Mouse (Mus musculus): ENCODE measurements around the gene Zfp683. TPM values are rescaled to one million over a fixed set of nuclear protein-coding genes. Genes with fewer than 3 reads are reported as not detected.

Zfp683 gene
- not detected in 2 replicates for polyA plus RNA-seq (2012; rRNA removed)

GRCm38 (mm10) chr4:134053538-134053937 lies at the start of gene Zfp683:
TSS of gene Zfp683 (plus strand) at chr4:134053838.
- no peak for TF ChIP-seq CTCF (IDR thresholded peaks at IDR 0.05; ENCODE audit: extremely low read depth, insufficient read depth, low read length)
- no peak for TF ChIP-seq POLR2A (IDR thresholded peaks at IDR 0.05; ENCODE audit: extremely low read depth, insufficient read depth, low read length)
- Histone ChIP-seq H3K4me3 (ENCODE audit: insufficient read depth, low read length) (no peak within 1 kb of the TSS), H3K27ac (ENCODE audit: insufficient read depth, low read length) (no peak within 1 kb of the TSS), H3K4me1 (ENCODE audit: control insufficient read depth, insufficient read depth, low read length) (no peaks in the 10 kb centered on the region)

- H3K4me1 ChIP-seq (ENCODE audit: control insufficient read depth, insufficient read depth, low read length) = no peaks in the 10 kb centered on the region
- TF ChIP-seq CTCF (IDR thresholded peaks at IDR 0.05; ENCODE audit: extremely low read depth, insufficient read depth, low read length) = no peak
- no peak overlapping the region for H3K27ac ChIP-seq (ENCODE audit: insufficient read depth, low read length)
- H3K4me3 ChIP-seq (ENCODE audit: insufficient read depth, low read length) = no peak overlapping the region
Measured at GRCm38 (mm10) chr4:134005581-134006358, 47.9 kb upstream of the Zfp683 start.

- H3K27ac ChIP-seq (ENCODE audit: insufficient read depth, low read length) = no peak overlapping the region
- no peak overlapping the region for H3K4me3 ChIP-seq (ENCODE audit: insufficient read depth, low read length)
- TF ChIP-seq POLR2A (IDR thresholded peaks at IDR 0.05; ENCODE audit: extremely low read depth, insufficient read depth, low read length) (no peak), CTCF (IDR thresholded peaks at IDR 0.05; ENCODE audit: extremely low read depth, insufficient read depth, low read length) (no peak)
- no peaks in the 10 kb centered on the region for H3K4me1 ChIP-seq (ENCODE audit: control insufficient read depth, insufficient read depth, low read length)
Measured at GRCm38 (mm10) chr4:134006845-134007244, 46.8 kb upstream of the Zfp683 start.

DNA sequence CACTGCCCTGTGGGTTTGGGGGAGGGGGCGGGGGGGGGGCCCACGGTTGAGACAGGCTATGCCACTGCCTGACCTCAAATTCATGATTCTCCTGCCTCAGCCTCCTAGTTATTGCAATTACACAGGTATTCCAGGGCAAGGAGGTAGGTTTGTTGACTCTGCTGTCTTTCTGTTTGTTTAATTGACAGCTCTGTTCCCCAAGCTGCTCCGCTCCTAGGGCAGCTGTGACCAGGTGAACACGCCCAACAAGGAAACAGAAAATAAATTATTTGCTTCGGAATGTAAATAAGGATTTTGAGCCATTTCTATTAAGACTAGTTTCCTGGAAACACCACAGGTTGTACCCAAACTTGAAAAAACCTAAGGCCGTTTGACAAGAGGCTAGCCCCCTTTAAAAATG lies 43.9 kb upstream of the Zfp683 start:
- no peak overlapping the region for H3K27ac ChIP-seq (ENCODE audit: insufficient read depth, low read length)
- no peak for TF ChIP-seq CTCF (IDR thresholded peaks at IDR 0.05; ENCODE audit: extremely low read depth, insufficient read depth, low read length)
- TF ChIP-seq POLR2A (IDR thresholded peaks at IDR 0.05; ENCODE audit: extremely low read depth, insufficient read depth, low read length) = no peak
- no peaks in the 10 kb centered on the region for H3K4me1 ChIP-seq (ENCODE audit: control insufficient read depth, insufficient read depth, low read length)
- no peak overlapping the region for H3K4me3 ChIP-seq (ENCODE audit: insufficient read depth, low read length)

GRCm38 (mm10) chr4:134011450-134012414 lies 41.9 kb upstream of the Zfp683 start:
- no peak overlapping the region for H3K4me3 ChIP-seq (ENCODE audit: insufficient read depth, low read length)
- H3K27ac ChIP-seq (ENCODE audit: insufficient read depth, low read length) = no peak overlapping the region
- TF ChIP-seq CTCF (IDR thresholded peaks at IDR 0.05; ENCODE audit: extremely low read depth, insufficient read depth, low read length) (no peak), POLR2A (IDR thresholded peaks at IDR 0.05; ENCODE audit: extremely low read depth, insufficient read depth, low read length) (no peak)
- no peaks in the 10 kb centered on the region for H3K4me1 ChIP-seq (ENCODE audit: control insufficient read depth, insufficient read depth, low read length)

GRCm38 (mm10) chr4:134012858-134013528 lies 40.6 kb upstream of the Zfp683 start:
- no peaks in the 10 kb centered on the region for H3K4me1 ChIP-seq (ENCODE audit: control insufficient read depth, insufficient read depth, low read length)
- no peak overlapping the region for H3K27ac ChIP-seq (ENCODE audit: insufficient read depth, low read length)
- no peak overlapping the region for H3K4me3 ChIP-seq (ENCODE audit: insufficient read depth, low read length)
- TF ChIP-seq POLR2A (IDR thresholded peaks at IDR 0.05; ENCODE audit: extremely low read depth, insufficient read depth, low read length) = no peak
- no peak for TF ChIP-seq CTCF (IDR thresholded peaks at IDR 0.05; ENCODE audit: extremely low read depth, insufficient read depth, low read length)

DNA sequence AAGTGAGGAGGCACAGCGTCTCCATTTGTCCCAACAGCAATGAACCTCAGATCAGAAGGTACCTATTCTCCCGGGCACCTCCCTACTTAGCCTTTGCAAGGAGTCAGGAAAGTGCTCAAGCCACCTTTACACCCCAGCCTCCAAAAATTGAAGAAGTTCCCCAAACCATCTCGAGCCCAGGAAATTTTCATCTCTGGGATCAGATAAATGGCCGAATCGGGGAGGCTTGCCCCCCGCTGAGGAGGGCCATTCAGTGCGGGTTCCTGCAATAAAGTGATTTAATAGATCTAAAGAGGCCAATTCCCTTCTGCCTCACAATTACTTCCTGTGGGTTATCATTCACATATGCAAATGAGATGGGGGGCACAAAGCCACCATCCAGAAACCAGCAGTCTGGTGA lies 37.4 kb upstream of the Zfp683 start:
- TF ChIP-seq POLR2A (IDR thresholded peaks at IDR 0.05; ENCODE audit: extremely low read depth, insufficient read depth, low read length) = no peak
- TF ChIP-seq CTCF (IDR thresholded peaks at IDR 0.05; ENCODE audit: extremely low read depth, insufficient read depth, low read length) = no peak
- H3K27ac ChIP-seq (ENCODE audit: insufficient read depth, low read length) = no peak overlapping the region
- no peak overlapping the region for H3K4me3 ChIP-seq (ENCODE audit: insufficient read depth, low read length)
- no peaks in the 10 kb centered on the region for H3K4me1 ChIP-seq (ENCODE audit: control insufficient read depth, insufficient read depth, low read length)

DNA sequence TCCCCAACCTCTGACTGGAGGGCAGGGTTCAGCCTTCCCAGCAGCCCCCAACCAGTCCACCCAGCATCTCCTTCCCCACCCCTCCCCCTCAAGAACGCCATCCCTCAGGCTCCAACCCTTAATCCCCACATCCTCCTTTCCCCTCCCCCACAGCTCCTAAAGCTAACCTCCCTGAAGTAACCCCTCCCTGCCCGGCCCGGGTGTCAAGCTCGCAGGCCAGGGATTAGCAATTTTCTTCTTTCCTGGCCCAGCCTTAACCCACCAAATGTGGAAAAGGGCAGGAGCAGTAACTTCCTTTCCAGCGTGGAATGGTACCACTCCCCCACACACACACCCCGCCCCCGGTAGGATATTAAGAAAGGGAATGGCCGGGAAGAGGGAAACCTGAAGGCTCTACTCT lies 36.9 kb upstream of the Zfp683 start:
- Histone ChIP-seq H3K4me1 (ENCODE audit: control insufficient read depth, insufficient read depth, low read length) (no peaks in the 10 kb centered on the region), H3K4me3 (ENCODE audit: insufficient read depth, low read length) (no peak overlapping the region), H3K27ac (ENCODE audit: insufficient read depth, low read length) (no peak overlapping the region)
- TF ChIP-seq CTCF (IDR thresholded peaks at IDR 0.05; ENCODE audit: extremely low read depth, insufficient read depth, low read length) (no peak), POLR2A (IDR thresholded peaks at IDR 0.05; ENCODE audit: extremely low read depth, insufficient read depth, low read length) (no peak)

GRCm38 (mm10) chr4:134017201-134017865 lies 36.3 kb upstream of the Zfp683 start:
- Histone ChIP-seq H3K27ac (ENCODE audit: insufficient read depth, low read length) (no peak overlapping the region), H3K4me1 (ENCODE audit: control insufficient read depth, insufficient read depth, low read length) (no peaks in the 10 kb centered on the region), H3K4me3 (ENCODE audit: insufficient read depth, low read length) (no peak overlapping the region)
- TF ChIP-seq CTCF (IDR thresholded peaks at IDR 0.05; ENCODE audit: extremely low read depth, insufficient read depth, low read length) (no peak), POLR2A (IDR thresholded peaks at IDR 0.05; ENCODE audit: extremely low read depth, insufficient read depth, low read length) (no peak)
